Mouse (Mus musculus) hindbrain, embryonic 16.5 days (tissue): ENCODE data around the gene Gapvd1. TPM values are rescaled to one million over a fixed set of nuclear protein-coding genes. Genes with fewer than 3 reads are reported as not detected.

Experiments
- ATAC-seq: fragments of 200-750 bp; cut with Nextera tagmentation; 2 replicates; pipeline ENCODE4 v1.8.0; 2017; ENCODE audit warnings: moderate TSS enrichment, moderate library complexity
- H3K27ac ChIP-seq: fragments of 300-500 bp; sonication (generic); 2 replicates; pipeline ENCODE4 v1.5.1; 2014; ENCODE audit warnings: low read depth, mild to moderate bottlenecking, control low read depth, low read length, moderate library complexity
- H3K27me3 ChIP-seq: fragments of 300-500 bp; sonication (generic); replicated peaks from 2 replicates; pipeline ENCODE4 v1.6.1; 2014; ENCODE audit warnings: low read length; ENCODE audit not compliant: control insufficient read depth, insufficient read depth
- H3K36me3 ChIP-seq: fragments of 300-500 bp; sonication (generic); 2 replicates; pipeline ENCODE4 v1.6.1; 2014; ENCODE audit warnings: mild to moderate bottlenecking, low read length, moderate library complexity, mixed read lengths; ENCODE audit not compliant: control insufficient read depth, insufficient read depth
- H3K4me1 ChIP-seq: fragments of 300-500 bp; sonication (generic); 2 replicates; pipeline ENCODE4 v1.6.1; 2014; ENCODE audit warnings: low read depth, low read length; ENCODE audit not compliant: control insufficient read depth, insufficient read depth
- H3K4me2 ChIP-seq: fragments of 300-500 bp; sonication (generic); 2 replicates; pipeline ENCODE4 v1.6.1; 2014; ENCODE audit warnings: mild to moderate bottlenecking, low read length, control low read depth, moderate library complexity
- H3K4me3 ChIP-seq: fragments of 300-500 bp; sonication (generic); 2 replicates; pipeline ENCODE4 v1.5.1; 2014; ENCODE audit warnings: mild to moderate bottlenecking, low read length, control low read depth, moderate library complexity
- H3K9ac ChIP-seq: fragments of 300-500 bp; sonication (generic); 2 replicates; pipeline ENCODE4 v1.6.1; 2014; ENCODE audit warnings: low read depth, mild to moderate bottlenecking, control low read depth, low read length, moderate library complexity
- H3K9me3 ChIP-seq: fragments of 300-500 bp; sonication (generic); 2 replicates; pipeline ENCODE4 v1.6.1; 2014; ENCODE audit warnings: mild to moderate bottlenecking, low read length, moderate library complexity; ENCODE audit not compliant: control insufficient read depth
- WGBS: fragments of 180-500 bp; shearing (Covaris S2); extraction: QIAGEN DNeasy Blood & Tissue Kit; methylation state at CpG from one replicate; pipeline ENCODE4 v1.1.7; 2014; 5-methylcytosine and 5-hydroxymethylcytosine counted together
- polyA plus RNA-seq: library from polyadenylated mRNA; unstranded; fragments of >200 nt; fragmentation: Nextera tagmentation; extraction: Ambion mirVana; gene quantifications from 2 replicates; pipeline ENCODE4 v1.2.1, GENCODE M21; 2015

Gapvd1 gene
- polyA plus RNA-seq, 1 experiment from 2014 or later = 108 TPM

GRCm38 (mm10) chr2:34736626-34737025, 18.4 kb downstream of the Gapvd1 start:
- no peaks in the 10 kb centered on the region for H3K9me3 ChIP-seq
- no peak for ATAC-seq
- WGBS = 79% methylated on average over 1 of the region's 1 CpGs

GRCm38 (mm10) chr2:34727045-34727728, 27.8 kb downstream of the Gapvd1 start:
- Histone ChIP-seq H3K9ac (no peak overlapping the region), H3K27ac (no peak overlapping the region), H3K4me3 (no peak overlapping the region), H3K4me2 (no peak overlapping the region), H3K36me3 (peaks cover 27% of the 10 kb centered on the region), H3K4me1 (no peaks in the 10 kb centered on the region), H3K9me3 (no peaks in the 10 kb centered on the region), H3K27me3 (no peaks in the 10 kb centered on the region)
- 96% methylated on average over 8 of the region's 8 CpGs for WGBS
- ATAC-seq = no peak

More at GRCm38 (mm10) chr2:34736626-34737025, 18.4 kb downstream of the Gapvd1 start:
- no peak overlapping the region for H3K27ac ChIP-seq
- H3K9ac ChIP-seq = no peak overlapping the region
- no peaks in the 10 kb centered on the region for H3K36me3 ChIP-seq
- H3K4me1 ChIP-seq = no peaks in the 10 kb centered on the region
- H3K4me2 ChIP-seq = no peak overlapping the region
- H3K27me3 ChIP-seq = no peaks in the 10 kb centered on the region
- no peak overlapping the region for H3K4me3 ChIP-seq

- Histone ChIP-seq H3K27ac (no peak overlapping the region), H3K9ac (no peak overlapping the region), H3K4me3 (no peak overlapping the region), H3K4me2 (no peak overlapping the region), H3K36me3 (peaks cover 30% of the 10 kb centered on the region), H3K4me1 (no peaks in the 10 kb centered on the region), H3K9me3 (no peaks in the 10 kb centered on the region), H3K27me3 (no peaks in the 10 kb centered on the region)
- ATAC-seq = no peak
- 95% methylated on average over 5 of the region's 5 CpGs for WGBS
These were observed 29.8 kb downstream of the Gapvd1 start for GRCm38 (mm10) chr2:34725269-34725668.

GRCm38 (mm10) chr2:34718196-34718595, 36.8 kb downstream of the Gapvd1 start:
- H3K27me3 ChIP-seq = no peaks in the 10 kb centered on the region
- peaks cover 22% of the 10 kb centered on the region for H3K36me3 ChIP-seq
- no peak overlapping the region for H3K27ac ChIP-seq
- H3K9ac ChIP-seq = no peak overlapping the region
- no peak overlapping the region for H3K4me2 ChIP-seq
- no peak for ATAC-seq
- H3K4me1 ChIP-seq = no peaks in the 10 kb centered on the region
- 85% methylated on average over 2 of the region's 2 CpGs for whole genome bisulfite sequencing
- H3K4me3 ChIP-seq = no peak overlapping the region
- H3K9me3 ChIP-seq = no peaks in the 10 kb centered on the region

DNA sequence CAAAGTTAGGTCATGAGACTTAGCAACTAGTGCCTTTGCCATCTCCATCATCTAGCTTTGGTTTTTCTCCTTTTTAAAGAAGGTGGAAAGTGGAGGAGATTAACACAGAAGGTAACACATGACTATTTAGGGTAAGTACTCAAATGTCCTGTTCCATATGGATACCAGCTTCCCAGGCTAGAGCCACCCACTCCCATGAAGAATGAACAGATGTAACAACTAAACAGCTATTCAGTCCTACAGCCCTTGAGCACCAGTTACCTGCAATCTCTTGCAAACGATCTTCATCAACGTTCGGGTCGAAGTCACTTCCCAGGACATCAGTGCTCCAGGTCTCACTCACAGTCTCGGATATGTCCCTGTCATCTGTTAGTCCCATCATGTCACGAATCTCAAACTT, 43.1 kb downstream of the Gapvd1 start:
- Histone ChIP-seq H3K4me3 (no peak overlapping the region), H3K27me3 (no peaks in the 10 kb centered on the region), H3K36me3 (peaks cover 31% of the 10 kb centered on the region), H3K4me2 (no peak overlapping the region), H3K4me1 (no peaks in the 10 kb centered on the region), H3K9ac (no peak overlapping the region), H3K27ac (no peak overlapping the region), H3K9me3 (no peaks in the 10 kb centered on the region)
- WGBS = 95% methylated on average over 6 of the region's 6 CpGs
- no peak for ATAC-seq

- Histone ChIP-seq H3K36me3 (peaks cover 41% of the 10 kb centered on the region), H3K9me3 (no peaks in the 10 kb centered on the region), H3K4me3 (no peak overlapping the region), H3K9ac (no peak overlapping the region), H3K4me2 (no peak overlapping the region), H3K27me3 (no peaks in the 10 kb centered on the region), H3K4me1 (no peaks in the 10 kb centered on the region), H3K27ac (no peak overlapping the region)
- 95% methylated on average over 1 of the region's 1 CpGs for WGBS
- no peak for ATAC-seq
These were observed 46.4 kb downstream of the Gapvd1 start for GRCm38 (mm10) chr2:34708675-34709074.

DNA sequence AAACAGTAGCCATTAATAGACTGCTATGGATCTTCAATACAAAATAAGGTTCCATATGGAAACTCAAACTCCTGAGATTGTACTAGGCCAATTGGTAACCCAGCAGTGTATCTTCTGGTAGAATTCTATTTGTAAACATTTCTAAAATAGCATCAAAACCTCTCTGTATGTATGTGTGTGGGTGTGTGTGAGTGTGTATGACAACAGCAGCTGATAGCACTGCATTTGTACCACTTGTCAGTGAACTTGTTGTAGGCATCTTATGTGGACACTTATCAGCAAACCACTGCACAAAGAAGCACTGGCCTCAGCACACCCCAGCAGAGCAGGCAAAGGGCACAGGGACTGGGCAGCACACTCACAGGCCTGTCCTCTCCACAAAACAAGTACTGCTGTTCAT, 58.4 kb downstream of the Gapvd1 start:
- Histone ChIP-seq H3K4me2 (no peak overlapping the region), H3K36me3 (peaks cover 26% of the 10 kb centered on the region), H3K9ac (no peak overlapping the region), H3K27ac (no peak overlapping the region), H3K4me1 (no peaks in the 10 kb centered on the region), H3K27me3 (no peaks in the 10 kb centered on the region), H3K4me3 (no peak overlapping the region), H3K9me3 (no peaks in the 10 kb centered on the region)
- no peak for ATAC-seq

DNA sequence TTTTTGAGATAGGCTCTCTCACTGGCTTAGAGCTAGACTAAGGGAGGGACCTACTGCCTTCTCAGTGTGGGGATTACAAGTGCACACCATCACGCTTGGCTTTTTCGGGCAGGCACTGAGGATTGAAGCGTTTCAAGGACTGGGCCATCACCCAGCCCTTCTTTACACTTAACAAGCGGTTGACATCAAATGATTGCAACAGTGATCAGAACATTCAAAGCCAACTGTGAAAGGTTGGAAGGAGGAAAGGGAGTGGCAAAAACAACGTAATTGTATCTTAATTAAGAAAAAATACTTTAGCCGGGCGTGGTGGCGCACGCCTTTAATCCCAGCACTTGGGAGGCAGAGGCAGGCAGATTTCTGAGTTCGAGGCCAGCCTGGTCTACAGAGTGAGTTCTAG, 62.2 kb downstream of the Gapvd1 start:
- Histone ChIP-seq H3K27ac (no peak overlapping the region), H3K4me1 (no peaks in the 10 kb centered on the region), H3K9ac (no peak overlapping the region), H3K9me3 (no peaks in the 10 kb centered on the region), H3K4me3 (no peak overlapping the region), H3K27me3 (no peaks in the 10 kb centered on the region), H3K36me3 (peaks cover 39% of the 10 kb centered on the region), H3K4me2 (no peak overlapping the region)
- 95% methylated on average over 10 of the region's 10 CpGs for WGBS
- ATAC-seq = no peak

DNA sequence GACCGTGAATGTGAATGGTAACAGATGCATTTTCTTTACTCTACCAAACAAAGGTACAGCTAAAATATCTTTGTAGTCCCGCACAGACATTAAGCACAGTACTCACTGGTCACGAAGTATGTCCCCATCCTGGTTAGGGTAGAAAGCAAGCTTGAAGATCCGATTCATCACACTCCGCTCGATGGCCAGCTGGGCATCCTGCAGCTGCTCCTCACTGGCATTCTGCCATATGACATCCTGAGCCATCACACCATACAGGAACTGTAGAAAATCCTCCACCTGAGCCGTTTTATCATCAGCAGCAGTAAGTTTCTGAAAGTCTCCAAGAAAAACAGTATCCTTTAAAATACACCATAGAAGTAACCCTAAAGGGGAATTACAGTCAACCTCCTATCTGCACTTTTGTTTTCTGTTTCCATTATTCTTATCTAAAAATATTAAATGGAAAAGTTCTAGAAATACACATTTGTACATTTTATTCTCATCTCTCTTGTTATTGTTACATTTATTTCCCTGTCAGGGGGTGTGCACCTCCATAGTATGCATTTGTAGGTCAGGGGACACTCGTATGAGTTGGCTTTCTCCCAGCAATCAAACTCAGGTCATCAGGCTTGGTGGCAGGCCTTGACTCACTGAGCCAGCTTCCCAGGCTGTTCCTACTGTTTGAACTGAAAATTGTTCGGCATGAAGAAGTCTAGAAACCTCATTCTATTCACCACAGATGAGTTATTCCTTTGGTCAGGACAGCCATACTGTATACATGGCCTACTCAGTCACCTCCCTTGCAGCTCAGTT, 70.8 kb downstream of the Gapvd1 start:
- Histone ChIP-seq H3K4me2 (no peak overlapping the region), H3K9ac (no peak overlapping the region), H3K27ac (no peak overlapping the region), H3K4me3 (no peak overlapping the region), H3K4me1 (no peaks in the 10 kb centered on the region), H3K9me3 (no peaks in the 10 kb centered on the region), H3K36me3 (peaks cover 45% of the 10 kb centered on the region), H3K27me3 (no peaks in the 10 kb centered on the region)
- 68% methylated on average over 9 of the region's 9 CpGs for WGBS
- no peak for ATAC-seq
